Mouse (Mus musculus) stomach, postnatal 0 days (tissue): ENCODE data around the gene Pcna.

Experiments used
- CTCF ChIP-seq: IDR thresholded peaks from 2 replicates; pipeline ENCODE4 v1.5.1; 2016; ENCODE audit warnings: antibody characterized with exemption, low read depth, mild to moderate bottlenecking, moderate library complexity
- EP300 ChIP-seq: optimal IDR thresholded peaks from 2 replicates; pipeline ENCODE3; 2016; ENCODE audit warnings: antibody characterized with exemption

GRCm38 (mm10) chr2:132252542-132253528 is at the start of gene Pcna:
- no peak for TF ChIP-seq CTCF
- TF ChIP-seq EP300: peak; percentile 79
